Mouse (Mus musculus) CH12.LX (cell line): ENCODE measurements around the gene Olfr172. TPM values are rescaled to one million over a fixed set of nuclear protein-coding genes. Genes with fewer than 3 reads are reported as not detected.

Source experiments
- DNase-seq: peaks from one replicate; pipeline ENCODE4 v3.0.0-alpha.2; 2013; ENCODE audit errors: extremely low read depth
- H3K27ac ChIP-seq: 2 replicates; pipeline ENCODE4 v1.5.1; 2012; ENCODE audit warnings: low read depth, mild to moderate bottlenecking, control low read depth, moderate library complexity; ENCODE audit not compliant: insufficient read depth
- H3K27me3 ChIP-seq: replicated peaks from 2 replicates; pipeline ENCODE3; 2012; ENCODE audit warnings: inconsistent platforms
- H3K36me3 ChIP-seq, 2 experiments: replicated peaks in 1 of 2; 2 replicates each; pipeline versions ENCODE3 to v1.6.1; 2012; ENCODE audit warnings: inconsistent platforms in 1 of 2, low read length in 1 of 2, mild to moderate bottlenecking in 1 of 2, mixed read lengths in 1 of 2, moderate library complexity in 1 of 2; ENCODE audit not compliant: control insufficient read depth in 1 of 2, insufficient read depth in 1 of 2
- H3K4me1 ChIP-seq, 2 experiments: 2 replicates each; pipeline ENCODE4 v1.6.1; 2012; ENCODE audit warnings: inconsistent platforms in 1 of 2, moderate library complexity in 1 of 2; ENCODE audit not compliant: insufficient read depth in 2 of 2, control insufficient read depth in 1 of 2
- H3K4me2 ChIP-seq: 2 replicates; pipeline ENCODE4 v1.6.1; 2012; ENCODE audit warnings: low read depth, mild to moderate bottlenecking, control low read depth; ENCODE audit not compliant: poor library complexity, insufficient read depth, severe bottlenecking
- H3K4me3 ChIP-seq, 3 experiments: fragments of 150-350 bp in 1 of 3; sonication (generic) in 1 of 3; replicated peaks in 1 of 3; 2 replicates each; pipeline versions ENCODE3 to v1.5.1; 2011 to 2012; ENCODE audit warnings: low read depth in 2 of 3, low read length in 2 of 3, mild to moderate bottlenecking in 2 of 3, moderate library complexity in 2 of 3, control low read depth in 1 of 3, improper control_type of control experiment in 1 of 3, inconsistent platforms in 1 of 3, mixed read lengths in 1 of 3; ENCODE audit not compliant: poor library complexity in 1 of 3
- H3K79me2 ChIP-seq: replicated peaks from 2 replicates; pipeline ENCODE4 v1.6.1; 2012; ENCODE audit warnings: mild to moderate bottlenecking, moderate library complexity; ENCODE audit not compliant: control insufficient read depth, poor library complexity, insufficient read depth, severe bottlenecking; ENCODE audit errors: extremely low read depth
- H3K9ac ChIP-seq: 2 replicates; pipeline ENCODE4 v1.6.1; 2012; ENCODE audit warnings: low read depth, mild to moderate bottlenecking, control low read depth, moderate library complexity; ENCODE audit not compliant: insufficient read depth
- H3K9me3 ChIP-seq: replicated peaks from 2 replicates; pipeline ENCODE3; 2012; ENCODE audit warnings: low read length, inconsistent platforms, mixed read lengths
- BHLHE40 ChIP-seq: IDR thresholded peaks from 2 replicates; pipeline ENCODE4 v1.6.1; 2011; ENCODE audit warnings: mild to moderate bottlenecking, low read depth, low read length, improper control_type of control experiment
- CHD1 ChIP-seq: IDR thresholded peaks from 2 replicates; pipeline ENCODE4 v1.6.1; 2012; ENCODE audit warnings: low read depth, low read length, improper control_type of control experiment, inconsistent platforms
- CHD2 ChIP-seq: IDR thresholded peaks from 2 replicates; pipeline ENCODE4 v1.6.1; 2011; ENCODE audit warnings: low read length, improper control_type of control experiment
- CTCF ChIP-seq, 2 experiments: IDR thresholded peaks in 1 of 2; conservative IDR thresholded peaks in 1 of 2; 2 replicates each; pipeline ENCODE4 v1.5.1; 2011 to 2012; ENCODE audit warnings: low read depth in 2 of 2, low read length in 2 of 2, improper control_type of control experiment in 1 of 2, inconsistent platforms in 1 of 2, mild to moderate bottlenecking in 1 of 2, moderate library complexity in 1 of 2
- E2F4 ChIP-seq: IDR thresholded peaks from 2 replicates; pipeline ENCODE4 v1.6.1; 2011; ENCODE audit warnings: low read depth, low read length, improper control_type of control experiment; ENCODE audit not compliant: insufficient replicate concordance
- ELF1 ChIP-seq: IDR thresholded peaks from 2 replicates; pipeline ENCODE4 v1.6.1; 2014; ENCODE audit warnings: low read depth, mild to moderate bottlenecking, inconsistent platforms, low read length, improper control_type of control experiment
- EP300 ChIP-seq: IDR thresholded peaks from 2 replicates; pipeline ENCODE4 v1.6.1; 2011; ENCODE audit warnings: low read length, improper control_type of control experiment
- GABPA ChIP-seq: IDR thresholded peaks from 2 replicates; pipeline ENCODE4 v1.6.1; 2012; ENCODE audit warnings: low read depth, low read length, improper control_type of control experiment, inconsistent platforms; ENCODE audit not compliant: insufficient replicate concordance
- IRF4 ChIP-seq: IDR thresholded peaks from 2 replicates; pipeline ENCODE4 v1.6.1; 2014; ENCODE audit warnings: low read depth, mild to moderate bottlenecking, inconsistent platforms, low read length, improper control_type of control experiment
- JUND ChIP-seq: conservative IDR thresholded peaks from 2 replicates; pipeline ENCODE4 v1.6.1; 2011; ENCODE audit warnings: low read depth, low read length, improper control_type of control experiment
- MEF2A ChIP-seq: IDR thresholded peaks from 2 replicates; pipeline ENCODE4 v1.6.1; 2014; ENCODE audit warnings: low read depth, mild to moderate bottlenecking, inconsistent platforms, low read length, improper control_type of control experiment, borderline replicate concordance
- MXI1 ChIP-seq: IDR thresholded peaks from 2 replicates; pipeline ENCODE4 v1.6.1; 2011; ENCODE audit warnings: mild to moderate bottlenecking, low read depth, low read length, improper control_type of control experiment
- MYC ChIP-seq: IDR thresholded peaks from 2 replicates; pipeline ENCODE4 v1.6.1; 2011; ENCODE audit warnings: low read depth, mild to moderate bottlenecking, improper control_type of control experiment, low read length
- POLR2A ChIP-seq: IDR thresholded peaks from 2 replicates; pipeline ENCODE4 v1.6.1; 2011; ENCODE audit warnings: low read depth, mild to moderate bottlenecking, improper control_type of control experiment, low read length
- POLR2AphosphoS2 ChIP-seq: IDR thresholded peaks from 2 replicates; pipeline ENCODE4 v1.6.1; 2011; ENCODE audit warnings: low read depth, low read length, improper control_type of control experiment
- RAD21 ChIP-seq: IDR thresholded peaks from 2 replicates; pipeline ENCODE4 v1.6.1; 2011; ENCODE audit warnings: low read depth, mild to moderate bottlenecking, low read length, improper control_type of control experiment, moderate library complexity
- SIN3A ChIP-seq: IDR thresholded peaks from 2 replicates; pipeline ENCODE4 v1.6.1; 2012; ENCODE audit warnings: low read length, improper control_type of control experiment, inconsistent platforms
- SMC3 ChIP-seq: IDR thresholded peaks from 2 replicates; pipeline ENCODE4 v1.6.1; 2011; ENCODE audit warnings: low read depth, low read length, improper control_type of control experiment
- TCF12 ChIP-seq: IDR thresholded peaks from 2 replicates; pipeline ENCODE4 v1.6.1; 2014; ENCODE audit warnings: low read depth, mild to moderate bottlenecking, inconsistent platforms, low read length, improper control_type of control experiment
- USF1 ChIP-seq: IDR thresholded peaks from 2 replicates; pipeline ENCODE4 v1.6.1; 2014; ENCODE audit warnings: low read depth, mild to moderate bottlenecking, inconsistent platforms, low read length, improper control_type of control experiment
- ZC3H11A ChIP-seq: IDR thresholded peaks from 2 replicates; pipeline ENCODE4 v1.6.1; 2012; ENCODE audit warnings: low read depth, mild to moderate bottlenecking, inconsistent platforms, low read length, improper control_type of control experiment
- ZKSCAN1 ChIP-seq: IDR thresholded peaks from 2 replicates; pipeline ENCODE4 v1.6.1; 2012; ENCODE audit warnings: low read depth, inconsistent platforms, low read length, improper control_type of control experiment, borderline replicate concordance
- dilution Hi-C: fragments of 300-500 bp; cut with MboI; formaldehyde crosslinking; loops from 2 replicates; pipeline ENCODE4 v1.14.3; 2020; ENCODE audit warnings: low sequenced_read_pairs; ENCODE audit not compliant: extremely low pct_unique_long_range_greater_than_20kb, extremely low pct_ligation_motif_present
- in situ Hi-C: fragments of 300-500 bp; cut with MboI; formaldehyde crosslinking; loops from 3 replicates; pipeline ENCODE4 v1.14.3; 2019; ENCODE audit warnings: low sequenced_read_pairs, low pct_ligation_motif_present, low pct_unique_long_range_greater_than_20kb, mixed read lengths
- polyA plus RNA-seq: library from polyadenylated mRNA; unstranded; fragments of >175 nt; gene quantifications from 2 replicates; pipeline ENCODE4 v1.2.1, GENCODE M21; 2012; ENCODE audit warnings: low read depth; ENCODE audit not compliant: insufficient read length
- total RNA-seq, 2 experiments: library from RNA; depleted of rRNA; stranded (reverse); fragments of 300-350 nt in 1 of 2; fragments of >200 nt in 1 of 2; gene quantifications; 2 replicates each; pipeline ENCODE4 v1.2.3; 2012 to 2014

Gene Olfr172
- total and polyA plus RNA-seq, 3 experiments: not detected

DNA sequence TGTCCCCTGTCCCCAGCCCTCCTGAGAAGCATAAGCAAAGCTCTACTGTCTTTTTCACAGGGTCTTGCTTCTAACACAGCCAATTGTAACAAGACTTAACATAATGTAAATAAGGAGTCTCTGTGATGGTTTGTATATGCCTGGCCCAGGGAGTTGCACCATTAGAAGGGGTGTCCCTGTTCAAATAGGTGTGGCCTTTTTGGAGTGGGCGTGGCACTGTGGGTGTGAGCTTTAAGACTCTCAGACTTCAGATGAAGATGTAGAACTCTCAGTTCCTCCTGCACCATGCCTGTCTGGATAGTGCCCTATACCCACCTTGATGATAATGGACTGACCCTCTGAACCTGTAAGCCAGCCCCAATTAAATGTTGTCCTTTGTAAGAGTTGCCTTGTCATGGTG is 24.2 kb downstream of the Olfr172 start:
- Histone ChIP-seq H3K4me3 (no peak overlapping the region), H3K36me3 (peaks cover 17 to 36% of the 10 kb centered on the region in 2 experiments), H3K79me2 (no peaks in the 10 kb centered on the region; the same call in 1 of the 2 replicates), H3K27ac (no peak overlapping the region), H3K27me3 (no peaks in the 10 kb centered on the region), H3K9ac (no peak overlapping the region), H3K4me1 (peaks cover 0 to 12% of the 10 kb centered on the region in 2 experiments; a peak in 3 of 4 replicates), H3K9me3 (peaks cover 3% of the 10 kb centered on the region), H3K4me2 (no peak overlapping the region)
- TF ChIP-seq CHD2: no peak
- TF ChIP-seq IRF4: no peak
- no peak for TF ChIP-seq SIN3A
- no peak for TF ChIP-seq POLR2AphosphoS2
- no peak for TF ChIP-seq CHD1
- no peak for TF ChIP-seq EP300
- no peak for TF ChIP-seq MEF2A
- no peak for TF ChIP-seq E2F4
- no peak for TF ChIP-seq SMC3
- no peak for TF ChIP-seq BHLHE40
- TF ChIP-seq ZC3H11A: no peak
- no peak for TF ChIP-seq JUND
- DNase-seq: peak; percentile 54
- in situ Hi-C loops: no loop called here
- dilution Hi-C loops: no loop called here

DNA sequence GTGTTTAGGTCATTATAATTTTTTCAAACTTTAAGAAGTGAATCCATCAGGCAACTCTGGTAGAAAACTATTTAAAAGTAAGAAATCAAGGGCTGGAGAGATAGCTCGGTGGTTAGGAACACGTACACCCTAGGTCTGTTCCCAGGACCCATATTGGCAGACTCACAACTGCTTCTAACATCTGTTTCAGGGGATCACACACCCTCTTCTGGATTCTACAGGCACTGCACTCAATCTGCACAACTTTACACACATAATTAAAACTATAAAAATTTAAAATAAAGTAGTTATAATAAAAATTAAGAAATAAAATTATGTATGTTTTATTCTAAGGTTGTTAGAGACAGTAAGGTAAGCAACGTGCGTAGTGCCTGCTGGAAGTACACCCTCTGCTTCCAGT is 24.8 kb downstream of the Olfr172 start:
- Histone ChIP-seq H3K27ac (no peak overlapping the region), H3K9ac (no peak overlapping the region), H3K36me3 (peaks cover 20 to 42% of the 10 kb centered on the region in 2 experiments)
- in situ Hi-C loops: no loop called here
- TF ChIP-seq USF1: no peak
- TF ChIP-seq SMC3: peak; percentile 64
- peak; percentile 69 for TF ChIP-seq RAD21
- TF ChIP-seq MXI1: no peak
- TF ChIP-seq ZC3H11A: 0 out of 2 replicates have a peak, but pooled peaks have one; percentile 25
- TF ChIP-seq TCF12: no peak
- no peak for TF ChIP-seq GABPA
- no peak for TF ChIP-seq E2F4
- no peak for TF ChIP-seq ZKSCAN1
- no peak for TF ChIP-seq POLR2A
- TF ChIP-seq CHD2: no peak
- TF ChIP-seq MYC: 0 out of 2 replicates have a peak, but pooled peaks have one; percentile 54
- peak in 1 of 2 experiments; percentile 70; a peak in 2 of 4 replicates for TF ChIP-seq CTCF (conservative IDR thresholded peaks at IDR 0.05 in 1 of 2, IDR thresholded peaks at IDR 0.05 in 1 of 2; ENCODE audit: low read depth in 2 of 2, low read length in 2 of 2)
- TF ChIP-seq ELF1: 0 out of 2 replicates have a peak, but pooled peaks have one; percentile 3
- TF ChIP-seq POLR2AphosphoS2: no peak
- TF ChIP-seq, all 38 proteins: peak for 6
- H3K4me3 ChIP-seq: no peak overlapping the region
- DNase-seq: no peak
- H3K9me3 ChIP-seq: peaks cover 3% of the 10 kb centered on the region
- no peak overlapping the region for H3K4me2 ChIP-seq
- H3K27me3 ChIP-seq: no peaks in the 10 kb centered on the region
- H3K4me1 ChIP-seq: peaks cover 0 to 12% of the 10 kb centered on the region in 2 experiments; a peak in 3 of 4 replicates
- dilution Hi-C loops: no loop called here
- H3K79me2 ChIP-seq: no peaks in the 10 kb centered on the region; the same call in none of the 2 replicates
